Mouse (Mus musculus): Measurements from ENCODE around the gene Olfr859. TPM values are rescaled to one million over a fixed set of nuclear protein-coding genes. Genes with fewer than 3 reads are reported as not detected.

Gene Olfr859
- polyA plus RNA-seq (2015; fragmentation: Nextera tagmentation; extraction: Ambion mirVana), result not detected in 2 replicates

GRCm38 (mm10) chr9:19804606-19805005 is at the start of gene Olfr859:
Gene Olfr859 (plus strand): TSS chr9:19804906.

GRCm38 (mm10) chr9:19779983-19780382 is 24.7 kb upstream of the Olfr859 start, which contains the start of gene Olfr58:
Gene Olfr58 (plus strand): TSS chr9:19780283.

GRCm38 (mm10) chr9:19849647-19850046 is 44.9 kb downstream of the Olfr859 start, which contains the start of gene Olfr860:
Gene Olfr860 (minus strand): TSS chr9:19849747.

Other genes starting within 250 kb of the Olfr859 start
- gene Olfr854, start 237.5 kb upstream of the Olfr859 start, polyA plus RNA-seq (2015; fragmentation: Nextera tagmentation; extraction: Ambion mirVana), result not detected in 2 replicates
- not detected in 2 replicates for gene Olfr855, start 222.3 kb upstream of the Olfr859 start, polyA plus RNA-seq (2015; fragmentation: Nextera tagmentation; extraction: Ambion mirVana)
- 9.1 and 10.0 TPM in 2 replicates for gene Zfp317, start 182.8 kb upstream of the Olfr859 start, polyA plus RNA-seq (2015; fragmentation: Nextera tagmentation; extraction: Ambion mirVana)
- gene Olfr857, start 95.5 kb upstream of the Olfr859 start, polyA plus RNA-seq (2015; fragmentation: Nextera tagmentation; extraction: Ambion mirVana), result not detected in 2 replicates
- gene Olfr58, start 24.6 kb upstream of the Olfr859 start, polyA plus RNA-seq (2015; fragmentation: Nextera tagmentation; extraction: Ambion mirVana), result not detected in 2 replicates
- gene Olfr860, start 44.8 kb downstream of the Olfr859 start, polyA plus RNA-seq (2015; fragmentation: Nextera tagmentation; extraction: Ambion mirVana), result not detected in 2 replicates
- gene Olfr862, start 83.1 kb downstream of the Olfr859 start, polyA plus RNA-seq (2015; fragmentation: Nextera tagmentation; extraction: Ambion mirVana), result not detected in 2 replicates
- 0.22 and 0.25 TPM in 2 replicates for gene Olfr77, start 112.0 kb downstream of the Olfr859 start, polyA plus RNA-seq (2015; fragmentation: Nextera tagmentation; extraction: Ambion mirVana)
- gene Olfr866, start 223.1 kb downstream of the Olfr859 start, polyA plus RNA-seq (2015; fragmentation: Nextera tagmentation; extraction: Ambion mirVana), result not detected in 2 replicates

Data from spleen, postnatal 0 days (tissue).